Mouse (Mus musculus): Measurements from ENCODE around the gene Nr2c2ap. TPM values are rescaled to one million over a fixed set of nuclear protein-coding genes. Genes with fewer than 3 reads are reported as not detected.

The Nr2c2ap gene
- 10 to 100 TPM; 15.7 to 16.1 TPM for total RNA-seq (2021)
- long read RNA-seq, experiment 1, transcript Nr2c2ap-201 (5 exons, 1,161 nt) = major isoform, 14 of 43 reads
- long read RNA-seq, experiment 1, partial matches to known transcripts = 1 of 43 reads
- long read RNA-seq, experiment 1, other reads (novel, unspliced or antisense) = 25 of 43 reads
- long read RNA-seq, experiment 2, partial matches to known transcripts = 2 of 27 reads
- long read RNA-seq, experiment 2, other reads (novel, unspliced or antisense) = 19 of 27 reads

DNA sequence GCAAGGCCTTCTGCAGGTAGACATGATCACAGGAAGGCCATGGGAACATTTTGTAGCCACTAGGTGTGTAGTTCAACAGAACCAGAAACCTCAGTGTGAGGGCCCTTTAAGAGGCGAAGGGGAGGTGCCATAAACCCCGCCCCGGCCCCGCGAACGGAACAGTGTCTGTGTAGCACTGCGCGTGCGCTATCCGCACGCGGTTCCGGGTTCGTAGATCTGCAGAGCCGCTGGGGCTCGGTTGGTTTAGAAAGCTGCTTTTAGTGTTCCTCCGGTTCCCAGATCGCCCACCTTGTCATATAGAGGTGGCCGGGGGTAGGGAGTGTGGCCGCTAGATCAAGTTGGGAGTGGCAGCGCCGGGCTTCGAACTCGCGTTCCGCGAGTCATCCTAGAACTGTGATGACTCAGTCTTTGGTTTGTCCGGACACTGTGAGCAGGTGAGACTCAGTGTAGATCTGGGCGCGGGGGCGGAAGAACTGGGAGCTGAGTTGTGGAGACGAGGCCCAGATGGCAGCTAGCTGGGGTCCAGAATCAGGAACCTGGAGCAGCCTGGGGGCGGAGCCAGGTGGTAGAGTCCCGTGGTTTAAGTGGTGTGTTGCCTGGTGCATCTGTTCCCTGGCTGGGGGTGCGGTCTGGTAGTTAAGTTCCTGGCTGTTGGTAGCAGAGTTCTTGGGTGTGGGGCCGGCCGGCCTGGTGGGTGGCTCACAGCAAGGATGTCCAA lies at the start of gene Nr2c2ap:
Gene Nr2c2ap, plus strand, starts transcription at position 168 of the 718 bp plus-strand sequence.
- DNase-seq = peak; percentile 91

DNA sequence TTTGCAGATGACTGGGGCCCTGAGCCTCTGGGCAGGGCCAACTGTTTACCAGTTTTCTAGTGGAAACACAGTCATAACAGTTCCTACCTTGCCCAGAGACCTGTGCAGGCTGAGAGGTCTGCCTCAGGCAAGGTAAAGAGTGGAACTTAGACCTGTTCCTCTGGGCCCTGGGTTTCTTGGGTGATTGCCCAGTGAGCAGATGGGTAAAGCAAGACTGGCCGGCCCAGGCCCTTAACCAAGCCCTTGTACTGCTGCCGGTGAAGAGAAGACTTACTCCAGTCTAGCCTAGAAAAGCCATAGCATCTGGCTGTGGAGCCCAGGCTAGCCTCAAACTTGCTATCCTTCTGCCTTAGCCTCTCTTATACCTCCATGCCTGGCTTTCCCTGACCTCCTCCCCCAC lies 49.2 kb upstream of the Nr2c2ap start:
- no peak for DNase-seq

DNA sequence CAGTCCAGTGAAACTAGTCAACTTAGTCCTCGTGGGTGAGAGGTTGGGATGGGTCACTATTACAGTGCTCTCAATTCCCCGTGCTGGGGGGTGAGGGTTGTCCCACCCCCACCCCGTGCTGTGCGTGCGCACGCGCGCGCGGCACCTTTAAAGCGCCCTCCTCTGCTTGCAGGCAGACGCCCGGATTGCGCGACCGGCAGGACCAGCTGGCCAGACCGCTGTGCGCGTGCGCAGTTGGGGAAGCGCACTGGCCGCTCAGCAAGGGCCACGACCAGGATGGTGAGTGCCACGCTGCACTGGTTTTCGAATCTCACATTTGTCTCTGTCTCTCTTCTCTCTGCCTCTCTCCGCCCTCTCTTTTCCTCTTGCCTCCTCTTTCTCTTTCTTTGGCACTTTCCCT lies 47.8 kb upstream of the Nr2c2ap start, which contains the start of gene Hapln4:
Gene Hapln4, plus strand, starts transcription at position 173 of the 400 bp plus-strand sequence.
- DNase-seq = peak; percentile 71

DNA sequence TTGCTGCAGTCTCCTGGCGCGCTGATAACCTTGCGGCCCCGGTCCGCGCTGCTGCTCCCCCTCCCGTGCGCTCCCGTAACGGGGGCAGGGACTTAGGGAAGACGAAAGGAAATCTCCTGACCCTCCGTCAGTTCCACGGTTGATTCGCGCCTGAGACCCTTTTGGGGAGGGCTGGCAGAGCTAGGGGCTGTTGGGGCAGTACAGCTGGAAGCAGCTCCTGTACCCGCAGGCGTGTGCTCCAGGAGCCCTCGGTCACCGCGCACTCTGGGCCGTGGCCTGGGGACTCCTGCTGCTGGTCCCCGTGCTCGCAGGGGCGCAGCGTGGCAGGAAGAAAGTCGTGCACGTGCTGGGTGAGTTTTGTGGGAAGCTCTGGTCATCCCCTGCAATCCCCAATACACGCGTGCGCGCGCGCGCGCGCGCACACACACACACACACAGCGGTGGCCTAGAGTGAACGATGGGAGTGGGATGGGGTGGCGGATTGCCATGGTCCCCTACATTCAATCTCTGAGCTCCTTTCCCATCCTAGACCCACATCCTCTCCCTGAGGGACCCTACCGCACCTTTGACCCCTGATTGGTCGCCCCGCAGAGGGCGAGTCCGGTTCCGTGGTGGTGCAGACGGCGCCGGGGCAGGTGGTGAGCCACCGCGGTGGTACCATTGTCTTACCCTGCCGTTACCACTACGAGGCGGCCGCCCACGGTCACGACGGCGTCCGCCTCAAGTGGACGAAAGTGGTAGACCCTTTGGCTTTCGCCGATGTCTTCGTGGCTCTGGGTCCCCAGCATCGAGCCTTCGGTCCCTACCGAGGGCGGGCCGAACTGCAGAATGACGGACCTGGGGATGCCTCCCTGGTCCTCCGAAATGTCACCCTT lies 46.7 kb upstream of the Nr2c2ap start:
- DNase-seq = peak; percentile 15

DNA sequence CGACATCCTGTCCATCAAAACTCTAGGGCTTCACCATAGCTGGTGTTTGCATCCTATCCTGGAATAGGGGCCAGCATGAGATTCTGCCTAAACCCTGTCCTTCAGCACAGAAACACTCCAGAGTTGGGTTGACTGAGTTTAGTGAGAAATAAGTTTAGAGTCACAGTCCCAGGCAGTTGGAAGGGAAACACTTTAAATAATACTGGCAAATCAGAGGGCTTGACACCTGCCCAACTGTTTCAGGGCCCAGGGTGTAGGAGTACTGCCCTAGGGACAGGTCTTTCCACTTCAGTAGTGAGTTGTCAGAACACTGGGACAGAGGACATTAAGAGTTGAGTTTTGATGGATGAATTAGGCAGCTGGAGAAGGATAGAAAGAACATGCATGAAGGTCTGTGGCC lies 45.0 kb upstream of the Nr2c2ap start:
- no peak for DNase-seq

DNA sequence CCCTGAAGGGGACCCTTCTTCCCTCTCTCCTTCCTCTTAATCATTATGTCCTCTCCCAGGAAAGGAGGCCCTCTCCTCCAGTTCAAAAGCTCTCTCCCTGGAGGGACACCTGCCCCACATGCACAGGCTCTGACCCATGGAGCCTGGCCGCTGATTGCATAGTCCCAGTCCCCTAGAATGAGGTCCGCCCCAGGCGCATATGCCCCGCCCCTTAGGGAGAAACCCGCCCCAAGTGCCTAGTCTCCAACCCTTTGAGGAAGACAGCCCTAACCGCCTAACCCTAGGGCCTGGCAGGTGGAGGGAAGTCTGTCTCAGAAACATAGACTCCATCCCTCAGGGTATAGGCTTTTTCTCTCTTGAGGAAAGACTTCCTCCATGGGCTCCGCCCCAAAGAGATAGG lies 43.9 kb upstream of the Nr2c2ap start:
- DNase-seq = peak; percentile 14

DNA sequence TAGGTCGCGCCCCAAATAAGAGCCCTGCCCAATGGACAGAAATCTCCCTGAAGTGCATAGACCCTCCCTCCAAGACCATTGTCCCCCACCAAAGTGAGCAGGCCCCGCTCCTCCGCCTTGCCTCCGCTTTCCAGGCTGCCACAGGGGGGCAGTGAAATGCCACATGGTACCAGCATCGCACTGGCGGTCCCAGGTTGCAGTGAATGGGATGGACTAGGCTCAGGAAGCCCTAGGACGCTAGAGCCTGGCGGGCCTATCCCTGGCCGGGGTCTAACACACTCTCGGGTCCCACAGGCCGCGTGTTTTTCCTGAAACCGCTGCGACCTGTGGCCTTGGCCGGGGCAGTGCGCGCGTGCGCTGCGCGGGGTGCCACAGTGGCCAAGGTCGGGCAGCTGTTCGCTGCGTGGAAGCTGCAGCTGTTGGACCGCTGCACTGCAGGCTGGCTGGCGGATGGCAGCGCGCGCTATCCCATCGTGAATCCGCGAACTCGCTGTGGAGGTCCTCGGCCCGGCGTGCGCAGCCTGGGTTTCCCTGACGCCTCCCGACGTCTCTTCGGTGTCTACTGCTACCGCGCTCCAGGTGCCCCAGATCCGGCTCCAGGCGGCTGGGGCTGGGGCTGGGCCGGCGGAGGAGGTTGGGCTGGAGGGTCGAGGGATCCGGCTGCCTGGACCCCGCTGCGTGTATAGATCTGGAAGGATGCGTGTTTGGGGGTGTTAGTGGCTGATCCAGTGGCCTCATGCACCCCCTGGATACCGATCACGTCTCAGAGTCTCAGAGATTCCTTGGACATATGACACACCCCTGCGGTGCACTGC lies 43.1 kb upstream of the Nr2c2ap start:
- DNase-seq = peak; percentile 64

DNA sequence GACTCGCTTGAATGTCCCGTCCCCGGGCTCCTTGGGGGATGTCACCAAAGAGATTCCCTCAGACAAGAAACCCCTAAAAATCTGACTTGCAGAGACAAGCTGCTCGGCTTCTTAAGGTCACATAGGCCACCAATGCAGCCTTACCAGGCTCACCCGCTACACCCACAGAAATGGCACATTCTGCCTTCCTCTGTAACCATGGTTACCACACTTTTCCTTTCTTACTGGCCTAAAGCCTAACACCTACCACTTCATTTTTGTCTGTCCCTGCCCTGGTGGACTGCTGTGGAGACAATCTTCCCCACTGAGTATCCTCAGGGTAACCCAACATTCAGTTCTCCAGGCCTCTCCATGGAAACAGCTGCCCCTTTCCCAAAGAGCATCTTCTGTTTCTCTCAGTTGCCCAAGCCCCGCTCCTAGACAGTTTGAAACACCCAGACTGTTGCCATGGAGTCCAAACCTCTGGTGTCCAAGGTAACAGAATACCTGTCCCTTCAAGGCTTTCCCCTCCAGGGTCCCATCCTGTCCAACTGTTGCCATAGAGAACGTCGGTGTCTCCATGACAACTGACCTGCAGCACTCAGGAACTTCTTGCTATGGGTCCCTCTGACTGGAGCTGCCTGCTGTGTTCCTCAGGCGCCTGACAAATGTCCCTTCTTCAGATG lies 41.7 kb upstream of the Nr2c2ap start:
- no peak for DNase-seq

DNA sequence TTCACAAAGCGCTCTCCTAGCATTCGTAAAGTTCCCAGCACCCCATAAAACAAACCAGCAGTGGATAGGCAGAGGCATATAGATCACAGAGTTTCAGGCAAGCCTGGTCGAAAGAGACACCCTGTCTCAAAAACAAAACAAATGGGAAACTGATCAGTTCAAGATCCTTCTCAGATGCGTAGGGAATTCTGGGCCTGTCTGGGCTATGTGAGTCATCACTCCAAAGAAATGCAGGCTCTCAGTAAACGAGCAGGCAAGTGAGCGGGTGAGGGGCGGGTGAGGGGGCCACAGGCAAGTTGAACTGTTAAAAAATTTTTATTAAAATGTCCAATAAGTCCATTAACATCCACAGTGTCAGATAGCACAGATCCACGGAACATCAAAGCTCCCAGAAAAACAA lies 38.3 kb upstream of the Nr2c2ap start:
- no peak for DNase-seq

DNA sequence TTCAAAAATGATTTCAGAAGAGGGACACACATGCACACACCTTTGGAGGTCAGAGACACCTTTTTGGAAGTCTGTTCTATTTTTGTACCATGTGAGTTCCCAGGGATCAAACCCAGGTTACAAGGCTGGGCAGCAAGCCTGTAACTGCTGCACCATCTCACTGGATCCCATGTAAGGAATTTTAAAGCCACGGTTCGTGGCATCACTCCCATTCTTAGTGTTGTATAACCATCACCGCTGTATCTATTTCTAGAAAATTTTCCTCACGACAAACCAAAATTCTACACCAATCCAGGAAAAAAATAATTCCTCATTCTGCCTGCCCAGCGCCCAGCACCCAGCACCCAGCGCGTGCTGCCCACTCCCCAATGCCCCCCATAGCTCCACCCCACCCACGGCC lies 31.9 kb upstream of the Nr2c2ap start:
- no peak for DNase-seq

DNA sequence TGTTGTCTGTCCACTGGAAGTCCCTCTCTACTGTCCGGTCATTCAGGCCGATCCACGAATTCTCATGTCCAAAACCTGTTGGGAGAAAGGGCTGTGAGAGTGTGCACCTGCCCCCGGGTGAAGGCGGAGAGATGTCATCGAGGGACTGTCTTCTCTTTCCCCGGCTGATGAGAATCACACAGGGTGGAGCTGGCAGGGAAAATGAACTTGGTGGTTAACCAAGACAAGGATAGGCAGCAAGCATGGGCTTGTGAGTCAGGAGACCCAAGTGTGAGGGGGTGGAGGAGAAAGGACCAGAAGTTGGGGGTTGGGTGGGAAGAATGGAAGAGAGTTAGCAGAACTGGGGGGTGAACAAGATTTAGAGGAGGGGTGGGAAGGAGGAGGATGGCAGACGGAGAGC lies 30.9 kb upstream of the Nr2c2ap start:
- no peak for DNase-seq

DNA sequence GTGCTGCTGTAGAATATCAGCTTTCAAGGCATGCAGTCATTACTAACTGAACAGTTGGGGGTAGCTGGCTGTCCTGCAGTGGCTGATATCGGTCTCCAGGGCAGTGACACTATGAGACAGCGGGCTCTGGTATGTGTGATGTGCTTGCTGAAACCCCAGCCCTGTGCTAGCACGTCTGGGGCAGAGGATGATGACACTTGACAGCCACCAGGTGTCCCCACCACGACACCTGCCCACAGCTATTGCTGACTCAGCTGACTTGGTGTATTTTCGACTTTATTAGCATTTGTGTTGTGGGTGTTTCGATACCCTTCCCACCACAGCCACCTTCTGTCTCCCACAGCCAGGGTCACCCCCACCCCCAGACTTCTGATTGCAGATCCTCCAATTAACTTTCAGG lies 26.6 kb upstream of the Nr2c2ap start:
- peak; percentile 53 for DNase-seq

DNA sequence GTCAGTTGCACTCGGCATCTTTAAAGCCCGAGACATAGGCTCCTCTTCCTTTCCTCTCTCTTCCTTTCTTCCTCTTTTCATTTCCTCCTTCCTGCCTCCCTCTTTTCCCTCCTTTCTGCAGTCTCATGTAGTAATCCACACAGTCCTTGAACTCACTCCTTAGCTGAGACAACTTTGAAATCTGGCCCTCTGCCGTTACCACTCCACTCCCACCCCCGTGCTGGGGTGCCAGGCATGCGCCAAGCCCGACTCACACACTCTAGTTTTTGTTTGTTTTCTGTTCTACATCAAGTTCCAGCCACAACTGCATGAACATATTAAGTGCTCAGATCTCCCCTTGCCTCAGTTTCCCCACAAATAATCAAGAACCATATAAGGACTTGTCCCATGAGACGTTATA lies 26.2 kb upstream of the Nr2c2ap start:
- no peak for DNase-seq

DNA sequence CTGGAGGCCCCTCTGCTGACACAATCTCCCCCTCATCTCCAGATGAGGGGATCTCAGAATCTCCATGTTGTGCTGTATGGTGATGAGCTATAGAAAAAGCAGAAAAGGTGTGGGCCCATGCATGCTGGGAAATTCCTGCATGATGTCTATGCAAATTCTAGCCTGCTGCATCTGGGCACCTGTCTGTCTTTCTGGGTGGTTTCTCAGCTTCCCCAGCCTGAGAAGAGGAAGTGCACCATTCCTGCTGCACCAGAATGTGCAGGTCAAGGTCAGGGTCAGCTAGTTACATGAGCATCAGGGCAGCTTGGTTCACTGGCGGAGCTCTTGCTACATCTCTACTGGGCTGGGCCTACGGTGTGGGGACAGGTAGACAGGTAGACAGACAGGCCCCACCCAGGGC lies 20.7 kb upstream of the Nr2c2ap start:
- DNase-seq = no peak

DNA sequence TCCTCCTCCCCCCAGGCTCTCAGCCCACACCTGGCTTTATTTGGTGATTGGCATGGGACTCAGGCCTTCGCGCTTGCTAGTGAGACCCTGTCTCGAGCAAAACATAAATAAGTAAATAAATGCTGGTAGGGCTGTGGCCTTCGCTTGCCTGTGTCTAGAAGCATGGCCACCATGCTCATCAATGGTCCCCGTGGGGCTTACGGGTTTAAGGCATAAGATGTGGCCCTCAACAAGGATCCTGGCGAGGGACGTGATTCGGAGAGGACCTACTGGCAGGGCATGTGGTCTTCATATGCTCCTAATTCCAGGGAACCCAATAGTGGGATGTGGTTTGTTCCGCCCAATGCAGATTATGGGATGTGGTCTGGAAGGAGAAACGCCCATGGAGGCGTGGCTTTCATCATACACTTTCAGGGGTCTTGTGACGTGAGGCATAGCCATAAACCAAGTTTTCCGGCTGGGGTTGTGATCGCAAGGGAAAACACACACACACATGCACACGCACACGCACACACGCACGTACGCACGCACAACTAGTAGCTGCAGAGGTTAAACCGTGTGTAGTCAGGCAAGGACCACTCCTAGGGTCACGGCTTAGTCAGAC lies 19.8 kb upstream of the Nr2c2ap start:
- DNase-seq = no peak

DNA sequence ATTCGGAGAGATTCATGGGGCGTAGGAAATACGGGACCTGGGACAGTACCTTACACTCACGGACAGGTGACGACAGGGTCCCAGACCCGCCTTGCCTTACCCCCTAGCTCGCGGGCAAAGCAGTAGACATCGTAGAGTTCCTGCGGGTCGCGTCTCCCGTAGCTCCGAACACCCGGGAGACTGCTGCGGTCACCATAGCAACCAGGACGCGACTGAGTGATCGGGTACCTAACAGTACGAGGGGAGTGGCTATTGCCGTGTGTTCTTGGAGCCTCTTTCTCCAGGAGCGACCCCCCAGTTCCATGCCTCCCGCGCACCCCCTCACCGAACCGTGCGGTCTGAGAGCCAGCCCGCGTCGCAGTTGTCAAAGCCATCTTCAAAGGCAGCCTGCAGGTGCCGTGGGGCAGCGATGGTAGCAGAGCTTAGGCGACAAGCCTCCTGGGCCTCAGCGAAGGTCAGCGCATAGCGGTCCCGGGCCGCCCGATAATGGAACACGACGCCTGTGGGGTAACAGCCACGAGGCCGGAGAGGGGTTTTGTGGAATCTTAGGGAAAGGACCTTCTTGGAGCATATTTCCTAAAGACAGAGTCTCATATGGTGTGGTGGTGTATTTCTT lies 18.6 kb upstream of the Nr2c2ap start:
- DNase-seq = no peak

DNA sequence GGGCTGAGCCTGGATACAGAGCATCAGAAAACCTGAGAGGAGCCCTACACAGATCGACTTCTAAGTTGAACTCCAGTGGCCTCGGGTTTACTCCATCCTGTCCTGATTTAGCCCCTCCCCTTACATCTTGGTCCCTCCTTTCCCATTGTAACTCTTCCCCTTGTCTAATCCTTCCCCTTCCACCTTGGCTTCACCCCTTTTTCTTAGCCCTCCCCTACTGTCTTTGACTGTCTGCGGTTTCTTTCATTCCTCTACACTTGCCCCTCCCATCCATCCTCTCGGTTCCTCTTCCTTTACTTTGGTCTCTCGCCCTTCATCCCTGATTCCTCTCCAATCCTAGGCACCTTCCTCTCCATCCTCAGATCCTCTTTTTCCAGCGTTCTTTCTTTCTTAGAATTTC lies 16.6 kb upstream of the Nr2c2ap start:
- no peak for DNase-seq

DNA sequence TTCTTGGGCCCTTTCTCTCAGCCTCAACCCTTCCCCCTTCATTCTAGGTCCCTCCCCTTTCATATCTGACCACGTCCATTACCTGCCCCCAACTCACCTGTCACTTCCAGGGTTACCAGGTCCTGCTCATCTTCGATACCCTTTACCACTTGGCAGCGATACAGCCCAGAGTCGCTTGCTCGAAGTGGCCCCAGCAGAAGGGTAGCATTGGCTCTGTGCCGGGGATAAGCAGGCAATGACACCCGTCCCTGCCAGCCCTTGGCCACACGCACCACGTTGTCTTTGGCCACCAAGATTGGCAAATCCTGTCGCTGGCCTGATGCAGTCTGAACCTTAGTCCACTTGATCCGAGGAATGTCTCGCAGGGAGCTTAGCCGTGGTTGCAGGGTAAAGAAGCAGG lies 16.2 kb upstream of the Nr2c2ap start:
- peak; percentile 28 for DNase-seq

DNA sequence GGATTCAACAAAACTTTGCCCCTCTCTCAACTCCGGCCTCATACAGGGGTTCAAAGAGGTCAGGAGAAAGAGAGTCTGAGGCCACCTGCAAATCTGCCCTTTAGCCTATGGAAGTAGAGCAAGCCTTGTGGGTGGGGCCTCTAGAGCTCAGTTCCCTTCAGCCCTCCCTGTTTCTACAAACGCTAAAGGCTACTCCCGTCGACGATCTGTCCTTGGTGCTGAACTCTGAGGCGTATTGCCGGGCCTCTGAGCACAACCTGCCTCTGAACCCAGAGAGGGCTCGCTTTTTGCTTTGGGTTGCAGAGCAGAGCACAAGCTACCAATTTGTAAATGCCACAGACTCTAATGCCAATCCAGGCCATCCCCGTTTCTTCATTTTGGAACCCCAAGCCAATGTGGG lies 13.5 kb upstream of the Nr2c2ap start:
- peak; percentile 67 for DNase-seq

Measured in adrenal gland, postnatal 10 days (tissue).